Mouse (Mus musculus) liver, adult (tissue): Measurements from ENCODE around the gene Klhl31.

Experiments
- GATA4 ChIP-seq: IDR thresholded peaks from 2 replicates; pipeline ENCODE4 v1.6.1; 2014; ENCODE audit warnings: mild to moderate bottlenecking, low read length; ENCODE audit not compliant: insufficient replicate concordance

Klhl31 gene

DNA sequence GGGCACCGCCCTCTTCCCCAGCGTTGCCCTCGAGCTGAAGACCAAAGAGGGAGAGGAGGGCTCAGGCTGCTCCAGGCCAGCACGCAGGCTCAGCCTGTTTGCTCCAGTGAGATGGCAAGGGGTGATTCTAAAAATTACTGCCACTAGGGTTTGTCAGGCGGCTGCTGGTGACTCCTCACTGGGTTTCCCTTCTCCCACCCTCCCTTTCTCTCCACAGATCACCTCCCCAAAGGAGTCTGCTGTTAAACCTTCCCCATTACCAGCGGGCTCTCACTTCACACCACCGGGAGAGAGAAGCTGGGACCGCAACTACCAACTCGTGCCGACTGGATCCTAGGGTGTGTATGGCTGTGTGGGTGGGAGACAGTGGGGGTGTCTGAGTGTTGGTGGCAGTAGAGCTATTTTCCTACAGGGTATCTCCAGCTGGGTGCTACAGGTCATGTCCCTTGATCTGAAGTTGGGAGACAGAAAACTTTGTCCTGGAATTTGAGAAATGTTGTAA lies at the start of gene Klhl31:
Klhl31 (plus strand) TSS at position 51 of the 502 bp plus-strand sequence.
- TF ChIP-seq GATA4, result no peak

DNA sequence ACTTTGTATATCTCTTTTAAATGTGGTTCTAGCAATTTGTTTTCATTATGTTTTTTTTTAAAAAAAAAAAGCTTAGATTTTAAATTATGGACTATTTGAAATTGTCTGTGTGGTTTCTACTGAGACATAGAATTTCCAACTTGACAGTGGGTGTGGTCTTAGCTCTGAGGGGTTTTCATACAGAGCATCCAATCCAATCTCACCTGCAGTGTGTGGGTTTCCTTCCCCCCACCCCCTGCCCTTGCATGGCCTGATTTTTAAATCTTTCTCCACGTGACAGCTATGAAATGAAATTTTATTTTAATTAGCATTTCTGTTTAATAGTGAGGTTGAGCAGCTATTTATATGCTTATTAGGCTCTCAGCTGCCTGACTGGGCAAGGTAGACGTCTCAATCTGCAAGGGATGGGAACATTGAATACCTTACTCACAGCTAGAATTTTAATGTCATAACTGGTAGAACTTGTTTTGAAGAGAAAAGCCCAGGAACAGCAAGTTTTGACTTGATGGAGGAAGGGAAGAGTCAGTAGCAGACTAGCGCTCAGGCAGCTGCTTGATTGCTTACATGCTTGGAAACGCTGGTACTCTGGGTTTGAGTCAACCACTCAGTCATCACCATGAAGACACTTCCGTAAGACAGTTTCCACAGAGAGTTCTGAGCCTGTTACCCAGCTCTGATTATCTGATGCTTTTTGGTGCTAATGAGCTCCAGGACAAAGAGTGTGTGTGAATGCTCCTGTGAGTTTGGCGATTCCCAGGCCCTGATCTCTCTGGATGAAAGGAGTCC lies 49.3 kb upstream of the Klhl31 start:
- TF ChIP-seq GATA4, result no peak

DNA sequence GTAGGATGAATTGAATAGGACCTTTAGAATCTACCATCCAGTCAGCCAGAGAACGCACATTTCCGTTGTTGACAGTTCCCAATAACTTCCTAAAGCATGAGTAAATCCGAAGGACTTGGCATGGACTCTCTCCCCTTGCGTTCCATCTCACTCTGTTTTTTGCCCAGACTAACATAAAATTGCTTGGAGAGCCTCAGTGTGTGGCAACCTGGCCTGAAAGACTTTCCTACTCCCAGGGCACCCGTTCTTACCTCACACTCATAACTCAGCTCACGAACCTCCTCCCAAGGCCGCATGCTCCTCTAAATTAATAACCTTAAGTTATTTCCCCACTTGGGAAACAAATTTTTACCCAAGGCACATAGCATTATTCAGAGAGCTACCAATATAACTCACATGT lies 48.7 kb upstream of the Klhl31 start:
- no peak for TF ChIP-seq GATA4

DNA sequence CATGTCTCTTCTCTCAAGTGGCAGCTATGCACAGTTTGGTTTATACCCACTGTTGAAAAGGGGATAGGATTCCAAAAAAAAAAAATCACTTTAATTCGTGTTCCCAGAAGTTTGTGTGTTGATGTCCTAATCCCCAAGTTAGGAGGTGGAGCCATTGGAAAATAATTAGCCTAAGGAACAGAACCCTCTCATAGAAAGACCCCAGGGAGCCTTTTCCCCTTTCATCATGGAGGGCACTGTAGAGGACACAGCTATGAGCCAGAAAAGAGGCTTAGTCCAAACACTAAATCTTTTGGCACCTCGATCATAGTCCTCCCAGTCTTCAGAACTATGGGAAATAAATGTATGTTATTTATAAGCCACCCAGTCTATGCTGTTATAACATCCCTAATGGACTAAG lies 46.8 kb upstream of the Klhl31 start:
- no peak for TF ChIP-seq GATA4

DNA sequence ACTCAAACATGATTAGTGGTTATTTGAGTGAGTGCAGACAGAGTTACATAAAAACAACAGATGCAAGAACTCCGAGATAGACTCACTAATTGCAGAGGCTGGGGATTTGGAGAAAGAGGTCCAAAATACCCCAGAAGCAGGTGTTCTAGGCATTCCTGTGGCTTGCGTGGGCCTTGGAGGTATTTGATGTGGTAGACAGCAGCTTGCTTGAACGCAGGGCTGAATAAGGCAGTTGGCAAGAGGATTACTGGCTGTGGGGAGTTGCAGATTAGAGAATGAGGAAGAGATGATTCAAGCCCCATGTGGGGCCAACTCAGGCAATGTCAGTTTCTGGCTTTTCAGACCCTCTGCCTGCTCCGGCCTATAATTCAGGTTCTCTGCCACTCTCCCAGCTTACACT lies 43.9 kb upstream of the Klhl31 start:
- TF ChIP-seq GATA4, result no peak

DNA sequence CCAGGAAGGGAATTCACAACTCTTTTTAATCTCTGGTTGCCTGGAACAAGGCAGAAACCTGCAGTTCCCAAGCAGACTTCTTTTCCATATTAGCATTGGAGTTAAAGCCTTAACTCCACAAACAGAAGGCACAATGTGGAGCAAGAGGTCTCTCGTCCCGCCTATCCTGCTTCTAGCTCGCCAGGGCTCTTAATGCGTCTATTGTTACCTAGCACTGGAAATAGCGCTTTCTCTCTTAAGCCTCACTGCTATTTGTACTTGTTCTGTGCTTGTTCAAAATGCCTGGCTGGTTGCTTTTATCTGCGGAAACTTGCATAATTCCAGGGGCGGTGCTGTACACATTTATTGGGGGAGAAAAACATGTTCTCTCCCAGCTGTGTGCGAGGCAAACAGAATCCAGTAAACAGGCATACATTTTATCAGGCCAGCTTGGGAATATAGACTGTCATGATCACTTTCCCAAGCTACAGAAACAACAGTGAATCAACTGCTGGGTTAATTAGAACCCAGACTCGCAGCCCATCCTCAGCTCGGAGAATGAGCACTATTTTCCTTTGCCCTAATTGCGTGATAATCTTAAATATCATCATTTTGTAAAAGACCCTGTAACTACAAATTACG lies 41.2 kb upstream of the Klhl31 start:
- TF ChIP-seq GATA4, result no peak

DNA sequence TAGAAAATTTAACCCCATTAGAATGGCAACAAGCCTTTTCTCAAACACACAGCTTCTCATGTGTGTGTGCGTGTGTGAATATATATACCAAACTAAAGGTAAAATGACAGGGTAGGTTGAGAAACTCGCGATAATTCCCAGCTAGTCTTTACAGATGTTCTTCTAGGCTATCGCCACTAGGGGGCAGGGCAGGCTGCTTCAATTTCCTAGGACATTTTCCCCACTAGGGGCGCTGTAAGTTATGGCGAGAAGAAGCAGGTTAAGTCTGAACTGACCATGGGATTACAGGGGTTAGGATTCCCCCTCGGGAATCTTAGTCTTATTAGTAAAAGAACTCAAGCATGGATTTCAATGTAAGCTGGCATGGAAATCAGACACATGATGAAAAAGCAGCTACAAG lies 39.9 kb upstream of the Klhl31 start:
- TF ChIP-seq GATA4, result no peak

DNA sequence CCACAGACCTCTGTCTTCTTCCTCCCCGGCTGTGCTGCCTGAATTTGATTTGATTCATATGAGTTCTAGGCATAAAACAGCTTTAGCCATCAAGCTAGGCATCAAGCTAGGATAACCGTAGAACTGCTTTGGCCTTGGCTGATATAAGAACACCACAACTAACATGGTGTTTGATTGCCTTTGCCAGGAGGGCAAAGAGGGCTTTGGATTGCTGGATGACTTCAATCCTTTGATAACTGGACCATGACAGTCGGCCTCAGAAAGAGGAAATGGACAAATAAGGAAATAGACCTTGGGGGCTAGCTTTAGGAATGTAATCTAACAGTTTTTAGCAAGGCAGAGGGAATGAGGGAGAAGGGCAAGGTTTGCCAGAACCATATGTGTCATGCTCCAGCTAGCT lies 37.7 kb upstream of the Klhl31 start:
- TF ChIP-seq GATA4, result no peak

DNA sequence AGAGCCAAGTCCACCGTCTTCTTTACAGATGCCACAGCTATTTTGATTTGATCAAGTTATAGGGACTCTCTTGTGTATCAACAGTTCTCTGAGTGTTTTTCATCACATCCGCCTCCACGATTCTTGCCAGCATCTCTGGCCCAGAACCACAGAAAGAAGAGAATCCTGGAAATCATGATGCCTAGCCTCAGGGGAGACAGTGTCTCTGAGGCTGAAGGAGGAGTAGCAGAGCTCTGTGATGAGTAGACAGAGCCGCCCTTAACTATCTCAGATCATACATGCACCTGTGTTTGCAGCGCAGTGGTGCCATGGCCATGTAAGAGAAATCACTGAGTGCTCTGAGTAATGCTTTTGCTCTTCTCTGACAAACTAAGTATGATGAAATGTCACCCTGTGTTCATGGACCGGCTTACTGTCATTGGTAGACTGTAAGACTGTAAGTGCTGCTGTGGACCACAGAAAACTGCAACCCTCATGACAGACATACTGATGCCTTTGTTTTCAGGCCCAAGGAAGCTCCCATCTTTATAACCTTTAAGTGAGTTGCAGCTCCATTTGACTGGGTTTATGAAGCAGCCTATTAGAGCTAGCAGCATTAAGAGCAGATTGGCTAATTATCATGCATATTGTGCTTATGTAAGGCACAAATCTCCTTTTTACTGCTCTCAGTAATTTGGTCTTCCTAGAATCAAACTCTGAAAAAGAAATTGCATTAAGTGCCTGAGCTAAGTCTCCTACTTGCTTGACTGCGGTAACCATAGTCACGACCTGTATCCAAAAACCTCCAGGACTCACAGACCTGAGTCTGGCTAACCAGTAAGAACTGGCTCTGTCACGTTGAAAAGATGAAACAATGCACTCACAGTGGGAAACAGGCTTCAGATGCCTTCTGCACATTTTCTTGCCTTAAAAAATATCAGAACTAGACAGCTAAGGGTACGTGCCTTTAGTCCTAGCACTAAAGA lies 33.7 kb upstream of the Klhl31 start:
- no peak for TF ChIP-seq GATA4

DNA sequence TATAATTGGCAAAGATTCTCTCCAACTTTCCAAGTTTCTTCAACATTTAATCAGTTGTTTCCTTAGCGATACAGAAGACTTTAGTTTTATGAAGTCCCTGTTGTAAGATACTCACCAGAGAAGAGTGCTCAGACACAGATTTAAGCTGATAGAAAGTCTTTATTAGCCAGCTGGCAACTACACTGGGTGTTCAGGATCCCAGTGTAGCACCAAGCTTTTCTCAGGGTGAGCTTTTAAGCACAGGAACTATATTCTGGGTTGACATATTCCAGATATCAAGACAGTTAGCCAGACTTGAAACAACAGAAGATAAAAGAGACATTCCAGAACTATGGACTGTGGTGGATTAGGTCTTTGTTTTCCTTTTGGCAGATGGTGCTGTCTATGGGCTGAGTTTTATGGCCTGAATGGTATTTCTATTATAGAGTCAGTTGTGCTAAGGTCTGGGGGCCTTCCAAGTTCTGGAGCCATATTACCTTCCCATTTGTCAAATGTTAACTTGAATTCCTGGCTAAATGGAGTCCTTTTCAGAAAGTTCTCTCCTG lies 32.3 kb upstream of the Klhl31 start:
- no peak for TF ChIP-seq GATA4

DNA sequence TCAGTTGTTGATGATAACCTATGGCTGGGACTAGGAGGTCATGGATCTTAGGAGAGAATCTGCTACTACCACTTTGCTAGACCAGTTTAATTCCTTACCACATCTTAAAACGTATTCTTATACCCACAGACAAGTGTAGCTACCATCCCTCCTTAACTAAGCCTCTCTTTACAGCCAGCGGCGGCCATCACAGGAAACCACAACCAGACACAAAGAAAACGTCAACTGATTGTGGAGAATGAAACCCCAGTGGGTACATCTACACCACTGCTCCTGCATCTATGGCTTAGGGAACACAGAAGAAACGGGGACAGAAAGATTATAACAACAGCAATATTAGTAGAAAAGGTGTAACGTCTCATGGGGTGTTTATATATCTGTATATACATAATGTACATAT lies 29.0 kb upstream of the Klhl31 start:
- TF ChIP-seq GATA4, result no peak

DNA sequence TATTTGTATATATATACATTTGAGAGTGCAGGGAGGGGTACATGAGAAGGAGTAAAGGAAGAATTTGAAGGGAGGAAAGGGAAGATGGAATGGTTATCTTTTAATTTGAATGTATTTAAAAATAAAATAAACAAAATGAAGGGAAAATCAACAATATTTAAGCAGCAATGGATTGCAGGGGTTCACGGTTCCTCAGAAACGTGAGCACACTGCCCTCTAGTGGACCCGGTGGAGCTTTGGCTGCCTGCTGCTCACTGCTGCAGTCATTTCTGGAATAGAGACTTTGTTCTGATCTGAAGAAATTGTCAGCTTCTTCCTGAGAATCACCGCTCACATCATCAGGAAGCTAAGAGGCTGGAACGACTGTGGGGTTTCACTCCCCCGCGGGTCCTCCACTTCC lies 28.5 kb upstream of the Klhl31 start:
- TF ChIP-seq GATA4, result no peak

DNA sequence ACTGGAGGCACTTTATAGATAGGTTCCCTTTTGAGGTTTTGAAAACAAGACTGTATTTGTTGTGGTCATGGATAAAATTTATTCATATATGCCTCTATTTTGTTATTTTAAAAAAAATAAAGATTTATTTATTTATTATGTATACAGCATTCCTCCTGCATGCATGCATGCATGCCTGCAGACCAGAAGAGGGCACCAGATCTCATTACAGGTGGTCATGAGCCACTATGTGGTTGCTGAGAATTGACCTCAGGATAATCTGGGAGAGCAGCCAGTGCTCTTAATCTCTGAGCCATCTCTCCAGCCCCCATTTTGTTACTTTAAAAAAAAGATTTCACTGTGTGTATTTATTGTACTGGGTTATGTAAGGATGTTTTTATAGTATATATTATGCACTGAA lies 25.5 kb upstream of the Klhl31 start:
- no peak for TF ChIP-seq GATA4

DNA sequence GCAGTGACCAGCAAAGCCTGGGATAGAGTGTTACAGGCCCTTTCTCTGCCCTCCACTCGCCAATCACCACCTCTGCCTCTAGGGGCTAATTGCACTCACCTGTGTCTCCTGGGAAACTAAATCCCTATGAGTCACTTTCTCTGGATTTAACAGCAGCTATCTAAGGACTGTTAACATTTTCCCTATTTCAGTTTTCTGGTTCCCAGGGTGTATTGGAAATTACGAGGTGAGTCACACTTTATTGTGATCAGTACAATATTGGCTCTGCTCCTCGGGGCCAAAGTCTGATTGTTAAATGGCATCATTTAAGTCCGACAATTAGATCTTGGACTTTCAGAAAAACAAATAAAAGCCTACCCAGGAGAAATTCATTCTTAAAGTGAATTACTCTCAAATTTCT lies 24.0 kb upstream of the Klhl31 start:
- no peak for TF ChIP-seq GATA4

DNA sequence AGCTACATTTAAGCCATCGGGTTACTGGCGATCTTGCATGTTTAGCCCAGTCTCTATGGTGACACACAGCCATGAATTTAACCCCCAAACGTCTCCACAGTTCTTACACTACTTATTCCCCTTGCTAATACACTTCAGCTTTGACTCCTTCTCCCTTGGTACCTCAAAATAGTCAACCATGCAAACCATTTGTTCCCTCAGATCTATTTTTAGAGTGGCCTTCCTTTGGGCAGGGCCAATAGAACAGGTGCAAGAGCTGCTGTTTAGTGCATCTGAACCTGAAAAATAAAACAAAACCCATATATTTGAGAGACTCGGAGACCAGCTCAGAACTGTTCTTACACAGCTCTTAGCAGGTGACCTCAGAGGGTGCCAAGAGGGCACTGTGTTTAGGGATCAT lies 20.4 kb upstream of the Klhl31 start:
- no peak for TF ChIP-seq GATA4
